Mouse (Mus musculus): Measurements from ENCODE around the gene Ssr1.

Gene Ssr1

DNA sequence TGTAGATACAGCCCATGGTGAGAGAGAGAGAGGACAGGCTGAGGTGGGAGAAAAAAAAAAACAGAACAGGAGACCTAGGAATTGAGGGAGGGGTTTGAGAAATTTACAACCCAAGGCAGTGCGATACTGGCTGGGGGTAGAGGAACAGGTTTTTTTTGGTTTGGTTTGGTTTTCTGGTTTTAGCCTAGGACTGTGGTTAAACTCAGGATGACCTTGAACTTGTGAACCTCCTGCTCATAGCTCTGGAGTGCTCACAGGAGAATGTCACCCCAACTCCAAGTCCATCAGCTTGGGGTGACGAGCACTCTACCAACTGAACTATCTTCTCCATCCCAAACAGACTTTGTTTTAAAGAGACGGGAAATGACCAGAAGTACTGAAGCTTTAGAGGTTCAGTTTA, 50.6 kb downstream of the Ssr1 start:
- DNase-seq: no peak

DNA sequence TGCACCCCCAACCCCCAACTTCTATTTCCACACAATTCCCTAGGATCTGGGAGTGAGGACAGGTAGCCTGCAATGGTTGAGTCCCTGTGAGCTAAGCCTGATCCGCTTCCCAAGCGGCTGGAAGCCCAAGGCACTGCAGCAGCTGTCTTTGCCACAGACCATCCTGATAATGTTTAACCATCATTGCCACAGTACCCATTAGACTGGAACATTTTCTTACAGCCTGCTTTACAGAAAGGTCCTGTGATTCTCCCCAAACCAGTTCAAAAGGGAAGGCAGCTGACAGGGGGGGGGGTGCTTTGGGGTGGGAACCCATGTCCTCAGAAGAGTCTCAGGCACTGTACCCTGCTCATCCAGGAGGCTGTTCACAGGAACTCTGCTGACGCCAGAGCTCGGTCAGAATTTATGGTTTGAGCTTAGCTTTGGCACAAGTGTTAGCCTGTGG, 51.1 kb downstream of the Ssr1 start:
- no peak for DNase-seq

DNA sequence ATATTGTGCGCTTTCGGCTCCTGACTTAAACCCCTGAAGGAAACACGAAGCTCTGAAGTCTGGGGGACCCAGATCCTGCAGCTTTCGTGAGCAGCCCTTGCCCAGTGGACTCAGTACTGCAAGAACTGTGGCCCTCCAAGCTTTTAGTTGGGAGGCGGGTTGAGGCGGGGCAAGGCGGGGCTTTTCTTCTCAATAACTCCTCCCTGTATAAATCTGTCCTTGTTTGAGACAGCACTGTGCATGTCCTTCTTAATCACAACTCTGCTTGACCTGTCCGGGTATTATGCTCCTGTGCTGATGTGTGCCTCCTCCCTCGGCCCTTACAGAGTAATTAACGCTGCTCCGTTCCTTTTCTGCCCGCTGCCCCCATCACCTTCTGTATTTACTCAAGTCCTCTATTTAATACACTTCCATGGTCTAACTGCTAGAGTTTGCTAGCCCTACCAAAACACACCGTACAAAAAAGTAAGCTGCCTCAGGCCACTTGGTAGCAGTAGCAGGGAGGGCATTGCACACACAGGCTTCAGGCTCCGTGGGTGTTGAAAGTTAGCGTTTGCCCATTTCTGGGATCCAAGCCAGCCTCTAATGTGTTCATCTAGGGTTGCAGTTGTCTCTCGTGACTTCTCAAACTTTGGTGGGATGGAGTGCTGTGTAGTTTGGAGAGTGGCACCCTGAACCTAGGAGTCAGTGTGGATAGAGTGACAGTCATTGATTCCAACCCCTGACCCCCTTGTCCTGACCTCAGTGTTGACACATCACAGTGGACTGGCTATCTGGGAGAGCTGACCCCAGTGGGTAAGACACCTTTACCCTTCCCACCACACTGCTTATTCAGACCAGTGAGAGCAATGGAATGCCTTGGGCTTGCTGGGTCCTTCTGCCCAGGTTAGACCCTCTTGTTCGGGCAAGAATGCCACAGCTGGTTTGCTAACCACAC, 51.8 kb downstream of the Ssr1 start:
- DNase-seq: no peak

DNA sequence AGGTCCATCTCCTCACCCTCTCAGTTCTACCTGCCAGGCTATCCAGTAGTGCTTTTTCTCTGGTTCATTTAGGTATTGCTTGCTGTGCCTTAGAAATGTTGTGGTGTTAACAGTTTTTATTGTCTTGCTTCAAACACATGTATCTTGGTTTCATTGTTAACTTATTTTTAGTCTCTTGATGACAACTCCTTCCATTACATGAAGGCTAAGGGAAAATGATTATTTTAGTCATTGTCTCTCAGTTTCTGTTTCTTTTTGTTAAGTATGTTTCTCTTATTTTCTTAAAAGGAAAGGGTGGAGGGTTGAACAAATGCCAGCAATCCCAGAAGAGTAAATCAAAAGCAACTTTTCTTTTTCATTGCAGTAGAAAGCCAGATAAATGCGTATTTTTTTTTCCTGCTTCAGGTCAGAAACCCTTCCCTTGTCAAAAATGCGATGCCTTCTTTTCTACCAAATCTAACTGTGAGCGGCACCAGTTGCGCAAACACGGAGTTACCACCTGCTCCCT, 52.8 kb downstream of the Ssr1 start:
- DNase-seq: no peak

DNA sequence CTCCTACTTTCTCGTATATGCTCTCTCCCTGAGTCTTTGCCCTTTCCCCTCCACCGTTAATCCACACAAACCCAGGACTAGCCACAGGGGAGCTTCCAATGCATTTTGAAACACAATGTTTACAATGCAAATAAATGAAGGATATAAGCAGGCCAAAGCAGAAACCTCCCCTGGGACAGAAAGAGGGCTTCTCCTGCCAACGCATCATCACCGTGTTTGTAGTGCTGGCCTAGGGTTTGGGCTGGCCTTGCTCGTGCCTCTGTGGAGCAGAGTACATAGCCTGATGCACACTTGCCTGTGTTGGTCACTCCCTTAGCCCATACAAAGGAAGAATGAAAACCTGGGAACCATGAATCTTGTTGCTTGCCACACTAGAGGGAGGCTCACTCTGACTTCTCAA, 53.4 kb downstream of the Ssr1 start:
- no peak for DNase-seq

DNA sequence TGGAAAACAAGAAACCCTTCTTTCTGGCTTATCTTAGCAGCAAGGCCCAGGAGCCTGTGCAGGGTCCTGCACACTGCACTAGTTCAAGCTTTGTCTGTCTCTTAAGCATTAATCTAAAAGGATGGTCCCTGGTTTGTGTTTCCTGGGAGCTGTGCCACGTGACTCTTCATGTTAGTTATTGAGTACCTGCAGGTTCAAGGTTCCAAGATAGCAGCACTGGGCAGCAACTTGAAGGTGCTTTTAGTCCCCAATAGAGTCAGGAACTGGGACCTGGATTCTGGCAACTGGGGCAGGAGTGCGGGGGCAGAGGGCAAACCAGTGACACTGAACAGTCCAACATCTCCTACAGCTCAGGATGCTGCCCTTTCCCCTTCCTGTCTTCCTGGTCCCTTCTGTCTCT, 53.9 kb downstream of the Ssr1 start:
- no peak for DNase-seq

DNA sequence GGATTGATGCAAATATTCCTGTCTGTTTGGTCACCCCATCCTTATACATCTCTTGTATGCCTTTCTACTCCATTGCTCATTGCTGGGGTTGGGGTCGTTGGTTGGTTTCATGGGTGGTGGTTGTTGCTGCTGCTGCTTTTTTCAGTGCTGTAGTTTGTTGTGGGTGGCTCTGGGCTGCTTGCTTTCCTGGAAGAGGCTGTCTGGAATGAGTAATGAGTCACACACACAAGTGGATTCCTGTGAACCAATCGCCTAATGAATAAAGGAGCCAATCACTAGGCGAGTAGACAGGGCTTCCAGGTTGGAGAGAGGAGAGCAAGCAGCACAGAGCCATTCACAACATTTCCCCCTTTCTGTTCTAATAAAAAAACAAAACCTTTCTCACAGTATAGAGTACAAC, 57.7 kb downstream of the Ssr1 start:
- DNase-seq: no peak

DNA sequence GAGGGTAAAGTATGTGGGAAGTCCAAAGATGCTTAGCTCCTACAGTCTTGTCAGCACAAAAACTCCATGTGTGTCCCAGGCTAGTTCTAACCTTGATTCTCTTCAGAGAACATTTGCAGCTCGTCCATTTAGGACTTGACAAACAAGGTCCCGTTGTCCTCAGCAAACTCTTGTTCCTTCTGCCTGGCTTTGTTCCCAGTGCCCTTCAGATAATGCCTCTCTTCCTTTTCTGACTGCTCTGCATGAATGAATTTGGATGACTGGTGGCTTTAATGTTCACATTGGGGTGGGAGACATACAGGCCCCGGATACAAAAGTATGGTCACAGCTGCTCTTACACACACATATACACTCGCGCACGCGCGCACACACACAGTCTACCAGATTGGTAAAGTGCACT, 59.1 kb downstream of the Ssr1 start:
- DNase-seq: no peak

DNA sequence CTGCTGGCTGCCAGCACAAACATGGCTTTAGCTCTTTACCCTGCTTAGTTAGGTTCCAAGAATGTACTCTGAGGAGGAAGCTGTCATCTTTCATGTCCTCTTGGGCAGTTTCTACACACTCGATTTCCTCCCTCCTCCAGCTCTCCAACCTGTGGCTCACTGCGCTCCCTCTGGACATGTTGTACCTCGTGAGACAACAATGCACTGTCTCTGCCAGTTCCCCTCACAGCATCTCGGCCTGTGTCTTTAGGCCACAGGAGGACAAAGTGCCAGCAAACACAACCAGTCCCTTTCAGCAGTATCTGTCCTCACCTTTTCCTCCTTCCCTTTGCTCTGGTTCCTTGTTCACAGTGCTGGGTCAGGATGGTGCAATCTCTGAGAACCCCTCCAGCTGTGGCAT, 59.9 kb downstream of the Ssr1 start:
- DNase-seq: no peak

DNA sequence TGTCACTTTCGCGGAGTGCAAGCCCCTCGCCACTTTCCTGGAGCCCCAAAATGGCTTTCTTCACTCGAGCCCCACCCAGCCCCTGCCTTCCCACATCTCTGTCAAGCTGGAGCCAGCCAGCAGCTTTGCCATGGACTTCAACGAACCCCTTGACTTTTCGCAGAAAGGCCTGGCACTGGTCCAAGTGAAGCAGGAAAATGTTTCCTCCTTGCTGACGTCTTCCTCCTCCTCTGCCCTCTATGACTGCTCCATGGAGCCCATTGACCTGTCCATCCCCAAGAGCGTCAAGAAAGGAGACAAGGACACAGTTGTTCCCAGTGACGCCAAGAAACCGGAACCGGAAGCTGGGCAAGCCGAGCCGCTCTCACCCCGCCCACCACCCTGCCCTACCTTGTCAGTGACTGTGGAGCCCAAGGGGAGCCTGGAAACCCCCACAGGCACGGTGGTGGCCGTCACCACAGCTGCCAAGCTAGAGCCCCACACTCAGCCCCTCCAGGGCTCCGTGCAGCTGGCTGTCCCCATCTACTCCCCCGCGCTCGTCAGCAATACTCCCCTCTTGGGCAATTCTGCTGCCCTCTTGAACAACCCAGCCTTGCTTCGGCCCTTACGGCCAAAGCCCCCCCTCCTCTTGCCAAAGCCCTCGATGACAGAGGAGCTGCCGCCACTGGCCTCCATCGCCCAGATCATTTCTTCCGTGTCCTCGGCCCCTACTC, 62.7 kb downstream of the Ssr1 start:
- DNase-seq: no peak

DNA sequence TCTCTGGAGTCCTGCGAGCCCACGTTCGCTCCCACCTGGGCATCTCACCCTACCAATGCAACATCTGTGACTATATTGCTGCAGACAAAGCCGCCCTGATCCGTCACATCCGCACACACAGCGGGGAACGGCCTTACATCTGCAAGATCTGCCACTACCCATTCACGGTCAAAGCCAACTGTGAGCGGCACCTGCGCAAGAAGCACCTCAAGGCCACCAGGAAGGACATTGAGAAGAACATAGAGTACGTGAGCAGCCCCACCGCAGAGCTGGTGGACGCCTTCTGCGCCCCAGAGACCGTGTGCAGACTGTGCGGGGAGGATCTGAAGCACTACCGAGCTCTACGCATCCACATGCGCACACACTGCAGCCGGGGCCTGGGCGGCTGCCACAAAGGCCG, 63.4 kb downstream of the Ssr1 start:
- DNase-seq: no peak

DNA sequence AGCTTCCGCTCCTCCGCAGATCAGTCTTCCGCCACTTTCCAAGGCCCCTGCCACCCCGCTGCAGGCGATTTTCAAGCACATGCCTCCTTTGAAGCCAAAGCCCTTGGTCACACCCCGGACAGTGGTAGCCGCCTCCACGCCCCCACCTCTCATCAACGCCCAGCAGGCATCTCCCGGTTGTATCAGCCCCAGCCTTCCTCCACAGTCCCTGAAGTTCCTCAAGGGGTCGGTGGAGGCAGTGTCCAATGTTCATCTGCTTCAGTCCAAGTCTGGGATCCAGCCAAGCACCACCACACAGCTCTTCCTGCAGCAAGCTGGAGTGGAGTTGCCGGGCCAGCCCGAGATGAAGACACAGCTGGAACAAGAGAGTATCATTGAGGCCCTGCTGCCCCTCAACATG, 63.9 kb downstream of the Ssr1 start:
- no peak for DNase-seq

DNA sequence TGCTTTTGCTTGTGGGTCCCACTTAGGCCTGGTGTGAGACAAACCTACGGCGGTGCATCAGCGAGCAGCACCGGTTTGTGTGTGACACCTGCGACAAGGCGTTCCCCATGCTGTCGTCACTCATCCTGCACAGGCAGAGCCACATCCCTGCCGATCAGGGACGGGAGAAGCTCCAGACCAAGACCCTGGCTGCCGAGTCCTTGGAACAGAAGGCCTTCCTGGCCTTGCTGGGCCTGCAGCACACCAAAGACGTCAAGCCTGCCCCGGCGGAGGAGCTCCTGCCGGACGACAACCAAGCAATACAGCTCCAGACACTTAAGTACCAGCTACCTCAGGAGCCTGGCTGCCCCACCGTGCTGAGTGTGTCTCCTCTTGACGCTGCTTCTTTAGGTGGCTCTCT, 64.5 kb downstream of the Ssr1 start:
- DNase-seq: no peak

DNA sequence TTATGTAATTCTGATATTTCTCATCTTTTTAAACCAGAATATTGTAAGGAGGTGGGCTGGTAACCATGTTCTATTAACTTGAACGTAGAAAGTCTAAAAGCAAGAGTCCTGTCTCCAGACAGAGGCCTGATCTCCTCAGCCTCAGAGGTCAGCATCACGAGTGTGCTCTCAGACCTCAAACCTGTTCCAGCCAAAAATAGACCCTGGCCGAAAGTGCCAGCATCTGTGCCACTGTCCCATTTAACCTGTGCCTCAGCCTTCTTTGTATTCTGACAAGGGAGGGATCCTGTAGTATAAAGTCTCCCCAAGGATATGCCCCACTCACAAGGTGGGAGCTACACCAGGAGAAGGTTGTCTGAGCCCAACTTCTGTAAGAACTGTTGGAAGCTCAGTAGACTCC, 67.6 kb downstream of the Ssr1 start:
- DNase-seq: no peak

DNA sequence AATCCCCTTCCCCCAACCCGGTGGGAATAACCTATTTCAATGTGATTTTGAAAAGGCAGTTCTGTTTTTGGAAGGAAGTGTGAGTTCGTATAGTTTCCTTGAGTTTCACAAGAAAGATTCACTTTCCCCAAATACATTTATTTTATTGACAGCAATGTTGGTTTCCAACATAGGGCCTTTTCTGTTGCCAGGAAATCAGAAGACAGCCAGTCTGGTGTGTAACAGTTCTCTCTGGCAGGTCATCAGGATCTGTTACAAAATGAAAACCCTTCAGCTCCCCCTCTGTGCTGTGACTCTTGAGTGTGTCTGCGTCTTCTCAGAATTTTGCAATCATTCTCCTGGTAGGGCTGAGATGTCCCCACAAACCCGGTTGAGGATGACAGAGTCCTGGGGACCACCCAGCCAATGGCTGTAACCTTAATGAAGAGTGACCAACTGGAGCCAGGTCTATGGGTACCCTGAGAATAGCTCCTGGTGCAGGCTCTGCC, 69.5 kb downstream of the Ssr1 start:
- DNase-seq: no peak

DNA sequence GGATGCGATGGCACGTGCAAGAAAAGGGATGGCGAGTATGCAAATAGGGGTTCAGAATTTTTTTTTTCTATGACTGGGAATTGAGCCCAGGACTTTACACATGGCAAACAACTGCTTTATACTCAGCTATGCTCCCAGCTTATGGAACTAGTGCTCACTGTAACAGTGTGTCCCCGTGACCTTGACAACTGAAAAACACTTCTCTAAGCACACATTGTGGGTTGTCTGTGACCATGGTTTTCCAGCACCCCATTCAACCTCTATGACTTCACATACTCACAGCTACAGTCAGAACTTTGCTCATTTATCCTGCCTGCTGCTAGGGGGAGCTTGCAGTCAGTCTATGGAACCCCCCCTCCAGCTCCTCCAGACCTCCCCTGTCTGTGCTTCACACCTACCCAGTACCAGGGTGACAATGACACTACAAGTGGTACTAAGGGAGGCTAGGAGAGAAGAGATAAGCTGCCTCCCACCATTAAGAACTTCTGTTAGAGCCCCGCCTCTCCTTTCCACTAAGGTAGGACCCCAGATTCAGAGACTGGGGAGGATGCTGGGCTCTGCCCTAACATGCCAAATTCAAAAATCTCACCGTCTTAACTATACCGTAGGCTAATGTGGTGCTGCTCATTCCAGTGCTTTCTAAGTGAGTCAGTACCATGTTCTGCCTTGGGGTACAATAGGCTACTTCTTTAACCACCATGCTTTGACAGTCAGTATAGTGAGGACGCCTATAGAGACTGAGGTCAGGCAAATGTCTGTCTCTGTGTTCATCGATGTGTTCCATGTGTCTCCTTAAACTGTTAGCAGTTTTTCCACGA, 70.2 kb downstream of the Ssr1 start:
- no peak for DNase-seq

DNA sequence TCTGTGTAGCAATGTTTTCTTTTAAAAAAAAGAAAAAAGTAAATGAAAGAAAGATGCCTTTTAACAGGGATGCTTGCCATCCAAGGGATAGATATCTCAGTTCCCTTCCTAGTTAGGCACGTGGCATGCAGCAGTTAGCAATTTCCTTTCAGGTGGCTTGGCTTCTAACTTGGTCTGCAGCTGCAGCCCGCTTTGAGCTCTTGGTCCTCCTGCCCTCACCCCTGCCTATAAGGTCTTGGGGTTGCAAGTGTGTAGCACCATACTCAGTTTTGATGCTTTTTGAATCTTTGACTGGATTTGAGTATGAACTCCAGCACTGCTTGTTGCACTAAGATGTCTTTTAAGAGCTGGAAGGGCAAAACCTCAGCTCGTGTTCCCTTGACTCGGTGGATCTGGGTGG, 70.9 kb downstream of the Ssr1 start:
- DNase-seq: no peak

DNA sequence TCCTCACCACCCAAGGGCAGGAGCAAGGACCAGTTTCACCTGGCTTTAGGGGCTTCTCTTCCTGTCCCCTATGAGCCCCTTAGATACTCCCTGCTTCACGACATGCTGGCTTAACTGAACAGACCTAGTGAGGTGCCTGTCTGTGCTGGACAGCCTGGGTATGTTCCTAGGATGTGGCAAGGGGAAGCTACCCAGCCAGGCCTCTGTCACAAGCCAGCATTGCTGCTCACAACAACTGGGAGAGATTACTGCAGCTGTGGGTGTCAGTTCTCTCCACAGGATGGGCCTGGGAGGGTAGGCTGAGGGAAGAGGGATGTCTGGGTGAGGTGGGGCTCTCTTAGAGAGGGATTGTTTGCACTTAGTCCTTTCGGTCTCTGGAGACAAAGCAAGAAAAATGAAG, 73.3 kb downstream of the Ssr1 start:
- DNase-seq: no peak

DNA sequence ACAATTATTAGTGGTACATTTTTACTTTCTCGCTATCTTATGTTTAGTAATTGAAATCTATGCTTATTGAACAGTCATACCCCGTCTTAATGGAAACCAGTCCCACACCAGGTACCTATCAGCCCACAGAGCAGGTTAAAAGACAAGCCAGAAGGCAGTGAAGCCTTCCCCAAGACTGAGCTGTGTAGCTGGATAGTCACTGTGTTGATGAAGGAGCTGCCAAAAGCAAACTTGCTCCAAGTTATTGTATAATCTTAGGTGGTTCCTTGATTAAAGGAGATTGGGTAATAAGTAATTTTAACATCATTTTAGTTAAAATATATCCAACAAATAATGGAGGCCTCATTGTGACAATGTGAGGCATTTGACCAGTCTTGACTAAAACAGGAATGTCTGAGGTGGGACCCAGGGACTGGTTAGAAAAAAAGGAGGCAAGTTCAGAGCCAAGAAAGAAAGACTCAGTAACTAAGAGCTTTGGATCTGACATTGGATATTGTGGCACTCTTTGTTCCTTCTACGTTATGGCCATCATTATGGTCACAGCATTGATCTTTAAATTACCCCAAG, 74.2 kb downstream of the Ssr1 start:
- no peak for DNase-seq

DNA sequence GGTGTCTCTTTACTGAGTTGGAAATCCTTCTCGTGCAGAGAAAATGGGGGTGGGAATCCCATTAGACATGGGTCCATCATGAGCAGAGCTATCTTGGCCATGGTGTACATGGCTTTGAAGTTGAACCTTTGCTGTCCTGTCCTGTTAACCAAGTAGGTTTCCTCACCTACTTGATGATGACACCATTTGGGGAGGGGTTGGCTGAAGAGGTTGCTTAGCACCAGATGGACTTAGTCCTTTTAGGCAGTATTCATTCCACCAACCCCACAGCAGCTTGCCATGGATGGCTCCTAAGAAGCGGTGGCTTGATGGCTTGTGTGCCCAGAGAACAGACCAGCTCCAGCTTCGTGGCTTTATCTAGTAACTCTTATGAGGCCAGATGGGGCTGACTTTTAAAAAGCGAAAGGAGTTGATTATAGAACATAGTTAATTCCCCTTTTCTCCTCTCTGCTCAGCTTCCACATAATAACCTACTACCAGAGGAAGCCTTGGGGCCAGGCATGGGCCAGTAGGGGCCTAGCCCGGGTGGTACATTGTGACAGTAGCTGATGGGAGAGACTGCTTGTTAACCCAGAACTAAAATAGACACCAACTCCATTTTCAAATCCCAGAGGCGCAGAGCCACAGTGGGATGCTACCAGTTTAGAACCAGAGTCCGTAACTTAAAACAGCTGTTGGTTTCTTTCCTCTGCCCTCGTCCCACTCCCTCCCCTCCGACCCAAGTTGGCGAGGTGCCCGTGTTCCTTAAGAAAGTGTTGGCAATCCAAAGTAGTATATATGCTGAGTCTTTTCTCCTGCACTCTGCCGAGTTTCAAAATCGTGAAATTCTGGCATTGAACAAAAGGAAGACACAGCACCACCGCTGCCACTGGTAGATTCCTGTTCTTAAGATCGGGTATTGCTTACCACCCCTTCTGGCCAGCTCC, 75.4 kb downstream of the Ssr1 start:
- no peak for DNase-seq
